Mouse (Mus musculus): Measurements from ENCODE around the gene Ppp1r32.
A peak's percentile ranks its signal among the peaks of the same experiment; 100 is the strongest.

Gene Ppp1r32

GRCm38 (mm10) chr19:10482703-10483102 lies at the start of gene Ppp1r32:
Gene Ppp1r32, minus strand, starts transcription at chr19:10482928.
- no peak for DNase-seq (ENCODE audit: low spot score)

- no peak for DNase-seq (ENCODE audit: low spot score)
Measured at GRCm38 (mm10) chr19:10530082-10530481, 47.4 kb upstream of the Ppp1r32 start.

GRCm38 (mm10) chr19:10525910-10526309 lies 43.2 kb upstream of the Ppp1r32 start, which contains the start of gene Sdhaf2:
Gene Sdhaf2, minus strand, starts transcription at chr19:10526142.
- DNase-seq (ENCODE audit: low spot score) = no peak

DNA sequence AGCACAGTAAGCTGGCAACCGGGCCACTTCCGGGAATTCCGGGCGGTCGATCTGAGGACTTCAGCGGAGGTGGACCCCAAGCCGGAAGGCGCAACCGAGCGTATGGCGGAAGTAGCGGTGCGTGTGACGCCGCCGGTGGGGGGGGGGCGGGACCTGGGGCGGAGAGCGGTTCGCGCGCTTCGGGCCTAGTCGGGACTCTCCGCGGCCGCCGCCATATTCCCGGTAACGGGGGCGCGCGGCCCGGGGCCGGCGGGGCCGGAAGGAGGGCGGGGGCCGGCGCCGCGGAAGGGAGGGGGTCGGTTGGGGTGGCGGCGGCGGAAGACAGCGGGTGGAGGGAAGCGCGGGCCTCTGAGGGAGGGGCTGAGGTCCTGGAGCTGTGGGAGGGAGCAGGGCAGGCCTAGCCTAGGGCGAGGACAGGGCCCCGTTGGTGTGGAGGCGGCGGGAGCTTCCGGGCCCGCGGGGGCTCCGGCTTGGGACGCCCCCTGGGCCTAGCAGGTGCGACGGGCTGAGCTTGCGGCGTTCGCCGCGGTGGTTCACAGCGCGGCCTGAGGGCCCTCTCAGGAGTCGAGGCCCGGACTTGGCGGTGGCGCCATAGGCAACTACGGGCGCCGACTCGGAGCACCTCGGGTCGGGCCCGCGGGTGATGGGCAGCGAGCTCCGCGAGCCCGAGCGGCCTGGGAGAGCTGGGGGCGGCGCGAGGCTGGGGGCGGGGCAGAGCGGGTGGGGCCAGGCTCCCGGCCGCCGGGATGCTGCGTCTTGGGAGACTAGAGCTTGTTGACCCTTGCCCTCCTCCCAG lies 42.6 kb upstream of the Ppp1r32 start, which contains the start of gene Cpsf7:
Gene Cpsf7, plus strand, starts transcription at position 161 of the 796 bp plus-strand sequence.
- peak; percentile 81 for DNase-seq (ENCODE audit: low spot score)

DNA sequence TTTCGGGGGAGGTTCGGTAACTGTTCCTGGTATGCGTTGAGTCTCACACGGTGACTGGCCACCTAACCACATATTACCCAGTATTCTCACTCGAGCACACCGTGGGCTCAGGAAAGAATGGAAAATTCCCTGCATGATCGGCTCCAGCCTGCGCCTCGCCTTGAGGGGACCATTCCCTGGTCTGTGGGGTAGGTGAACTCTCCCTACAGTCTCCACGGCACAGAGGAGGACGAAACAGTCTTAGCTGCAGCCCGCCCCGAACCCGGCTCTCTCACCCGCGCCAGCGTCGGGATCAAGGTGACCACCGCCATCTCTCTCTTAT lies 42.0 kb upstream of the Ppp1r32 start:
- no peak for DNase-seq (ENCODE audit: low spot score)

GRCm38 (mm10) chr19:10523483-10524080 lies 40.9 kb upstream of the Ppp1r32 start:
- DNase-seq (ENCODE audit: low spot score) = no peak

GRCm38 (mm10) chr19:10521926-10522325 lies 39.2 kb upstream of the Ppp1r32 start:
- DNase-seq (ENCODE audit: low spot score) = no peak

- no peak for DNase-seq (ENCODE audit: low spot score)
Measured at GRCm38 (mm10) chr19:10520355-10520754, 37.6 kb upstream of the Ppp1r32 start.

GRCm38 (mm10) chr19:10510759-10511330 lies 28.1 kb upstream of the Ppp1r32 start:
- no peak for DNase-seq (ENCODE audit: low spot score)

DNA sequence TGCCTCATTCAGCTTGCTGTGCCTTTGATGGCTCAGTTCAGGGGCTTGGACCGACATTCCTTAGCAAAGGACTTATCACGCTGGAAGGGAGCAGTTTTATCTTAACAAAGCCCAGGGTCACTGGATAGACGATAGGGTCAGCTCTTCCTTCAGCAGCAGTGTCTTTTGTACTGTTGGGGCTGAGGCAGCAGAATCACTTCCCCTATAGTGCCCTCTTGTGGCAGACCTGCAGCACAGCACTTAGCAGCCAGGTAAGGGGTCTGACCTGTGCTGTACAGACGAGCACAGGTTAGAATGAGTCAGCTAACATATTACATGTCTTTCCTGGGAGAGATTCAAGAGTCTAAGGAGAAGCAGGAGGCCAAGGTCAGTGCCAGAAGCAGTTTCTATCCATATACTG lies 19.8 kb upstream of the Ppp1r32 start:
- DNase-seq (ENCODE audit: low spot score) = peak; percentile 46

- DNase-seq (ENCODE audit: low spot score) = no peak
Measured at GRCm38 (mm10) chr19:10500581-10500980, 17.9 kb upstream of the Ppp1r32 start.

- DNase-seq (ENCODE audit: low spot score) = no peak
Measured at GRCm38 (mm10) chr19:10497512-10498160, 14.9 kb upstream of the Ppp1r32 start.

- no peak for DNase-seq (ENCODE audit: low spot score)
Measured at GRCm38 (mm10) chr19:10496976-10497375, 14.2 kb upstream of the Ppp1r32 start.

DNA sequence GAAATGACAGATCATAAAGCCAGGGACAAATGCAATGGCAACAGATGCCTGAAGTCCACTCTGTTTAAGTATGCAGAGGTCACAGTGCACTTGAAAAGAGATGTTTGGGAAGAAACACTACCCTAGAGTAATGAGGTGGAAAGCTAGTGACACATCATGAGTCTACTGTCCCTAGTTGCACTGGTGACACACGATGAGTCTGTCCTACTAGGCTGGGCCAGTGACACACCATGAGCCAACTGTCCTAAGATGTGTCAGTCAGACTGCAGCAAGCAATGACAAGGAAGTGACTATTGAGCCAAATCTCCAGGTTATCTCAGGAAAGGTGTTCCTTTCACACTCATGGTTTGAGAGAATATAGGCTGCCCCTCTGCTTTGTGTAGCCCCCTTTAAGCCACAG lies 12.9 kb upstream of the Ppp1r32 start:
- DNase-seq (ENCODE audit: low spot score) = no peak

DNA sequence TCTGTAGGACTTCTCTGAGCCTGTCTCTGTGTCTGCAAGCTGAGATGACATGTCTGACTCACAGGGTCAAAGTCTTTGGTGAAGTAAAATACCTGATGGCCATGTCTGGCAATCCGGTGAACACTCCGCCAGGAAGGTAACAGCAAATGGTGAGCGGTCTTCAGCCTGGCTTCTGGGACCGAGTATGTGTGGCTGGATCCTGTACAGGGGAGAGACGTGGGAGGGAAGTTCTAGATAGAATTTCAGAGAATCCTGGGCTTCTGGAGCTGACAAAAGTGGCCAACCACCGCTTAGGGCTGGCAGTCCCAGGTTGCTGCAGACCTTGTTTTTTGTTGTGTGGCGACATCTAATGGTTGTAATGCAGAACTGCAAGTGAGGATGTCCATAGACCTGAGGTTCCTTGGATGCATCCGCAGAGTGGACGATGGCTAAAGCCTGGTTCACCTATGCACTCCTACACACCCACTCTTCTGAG lies 3.6 kb upstream of the Ppp1r32 start:
- DNase-seq (ENCODE audit: low spot score) = peak; percentile 43

DNA sequence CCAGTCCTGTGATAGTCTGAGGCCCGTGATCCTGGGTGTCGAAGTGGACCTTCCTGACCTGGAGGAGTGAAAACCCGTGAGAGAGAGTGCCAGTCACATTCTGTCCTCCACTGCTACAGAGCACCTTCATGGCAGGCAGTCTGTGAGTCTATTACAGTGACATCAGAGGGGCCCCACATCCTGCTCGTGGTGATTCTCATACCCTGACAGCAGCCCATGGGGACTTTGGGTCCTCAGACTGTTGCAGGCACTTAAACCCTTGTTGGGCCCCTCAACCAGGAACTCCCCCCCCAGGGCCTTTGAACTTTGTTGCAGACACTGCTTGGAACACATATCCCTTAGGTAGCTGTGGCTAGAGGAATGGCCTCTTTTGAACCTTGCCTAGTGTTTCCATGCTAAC lies 3.2 kb downstream of the Ppp1r32 start:
- DNase-seq (ENCODE audit: low spot score) = no peak

- no peak for DNase-seq (ENCODE audit: low spot score)
Measured at GRCm38 (mm10) chr19:10473779-10474178, 8.9 kb downstream of the Ppp1r32 start.

DNA sequence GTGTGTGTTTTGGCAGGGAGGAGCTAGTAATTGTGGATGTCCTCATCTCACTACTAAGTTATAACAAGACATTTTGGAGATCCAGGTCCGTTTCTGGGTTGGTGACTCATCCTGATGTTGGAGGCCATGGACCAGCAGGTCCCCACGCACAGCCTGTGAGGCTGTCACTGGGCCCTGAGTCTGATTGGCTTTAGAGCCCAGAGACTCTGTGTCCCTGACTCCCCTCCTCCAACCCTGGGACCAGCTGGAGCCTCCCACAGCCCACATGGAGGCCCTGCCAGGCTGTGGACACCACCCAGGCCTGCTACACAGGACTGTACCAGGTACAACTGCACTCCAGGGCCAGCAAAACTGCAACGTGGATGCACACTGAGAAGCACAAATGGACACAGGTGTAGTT lies 9.8 kb downstream of the Ppp1r32 start:
- no peak for DNase-seq (ENCODE audit: low spot score)

- DNase-seq (ENCODE audit: low spot score) = no peak
Measured at GRCm38 (mm10) chr19:10469171-10469658, 13.5 kb downstream of the Ppp1r32 start.

- no peak for DNase-seq (ENCODE audit: low spot score)
Measured at GRCm38 (mm10) chr19:10464427-10464826, 18.3 kb downstream of the Ppp1r32 start.

- no peak for DNase-seq (ENCODE audit: low spot score)
Measured at GRCm38 (mm10) chr19:10461584-10461983, 21.1 kb downstream of the Ppp1r32 start.

DNA sequence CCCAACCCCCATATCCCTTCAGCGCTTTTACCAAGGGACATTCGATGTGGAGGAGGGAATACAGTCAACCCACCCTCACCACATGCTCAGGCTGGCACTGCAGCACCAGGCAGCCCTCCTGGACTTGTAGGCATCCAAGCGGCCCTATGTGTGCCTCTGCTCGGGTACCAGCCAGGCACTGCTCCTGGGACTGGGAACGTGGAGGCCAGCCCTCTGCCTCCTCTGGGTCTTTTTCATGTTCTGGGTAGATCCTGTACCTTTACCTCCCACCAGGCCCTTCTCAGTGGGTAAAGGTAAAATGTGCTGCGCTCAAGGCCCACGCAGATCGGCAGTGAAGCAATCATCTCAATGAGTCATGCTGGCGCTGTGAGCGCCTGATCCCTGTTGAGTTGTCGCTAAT lies 22.8 kb downstream of the Ppp1r32 start:
- DNase-seq (ENCODE audit: low spot score) = no peak

Data from ovary, postnatal 14 days (tissue).